Mouse (Mus musculus) MEL (cell line): Measurements from ENCODE around the gene Sirt4.

Source experiments
- CTCF ChIP-seq, 3 experiments: IDR thresholded peaks in 2 of 3; conservative IDR thresholded peaks in 1 of 3; 2 replicates each; pipeline ENCODE4 v1.5.1; 2011 to 2012; ENCODE audit warnings: low read length in 3 of 3, low read depth in 2 of 3, mild to moderate bottlenecking in 2 of 3, improper control_type of control experiment in 1 of 3, inconsistent platforms in 1 of 3, mixed read lengths in 1 of 3, moderate library complexity in 1 of 3; ENCODE audit not compliant: control insufficient read depth in 1 of 3, insufficient read depth in 1 of 3, poor library complexity in 1 of 3, severe bottlenecking in 1 of 3
- POLR2A ChIP-seq, 2 experiments: IDR thresholded peaks; 2 replicates each; pipeline ENCODE4 v1.6.1; 2011 to 2012; ENCODE audit warnings: low read length in 2 of 2, mild to moderate bottlenecking in 2 of 2, control low read depth in 1 of 2, improper control_type of control experiment in 1 of 2, low read depth in 1 of 2, moderate library complexity in 1 of 2; ENCODE audit not compliant: control insufficient read depth in 1 of 2, insufficient read depth in 1 of 2, poor library complexity in 1 of 2
- RAD21 ChIP-seq: IDR thresholded peaks from 2 replicates; pipeline ENCODE4 v1.6.1; 2011; ENCODE audit warnings: mild to moderate bottlenecking, low read depth, low read length, improper control_type of control experiment
- SIN3A ChIP-seq: IDR thresholded peaks from 2 replicates; pipeline ENCODE4 v1.6.1; 2012; ENCODE audit warnings: low read length, improper control_type of control experiment, inconsistent platforms
- TBP ChIP-seq: IDR thresholded peaks from 2 replicates; pipeline ENCODE4 v1.8.0; 2011; ENCODE audit warnings: low read depth, low read length, improper control_type of control experiment

GRCm38 (mm10) chr5:115523971-115524370 is 39.4 kb upstream of the Sirt4 start:
- TF ChIP-seq POLR2A (IDR thresholded peaks at IDR 0.05; ENCODE audit: control insufficient read depth in 1 of 2, insufficient read depth in 1 of 2, low read depth in 1 of 2, low read length in 2 of 2, poor library complexity in 1 of 2) (no peak), SIN3A (no peak), TBP (no peak), RAD21 (no peak), CTCF (IDR thresholded peaks at IDR 0.05 in 2 of 3, conservative IDR thresholded peaks at IDR 0.05 in 1 of 3; ENCODE audit: control insufficient read depth in 1 of 3, insufficient read depth in 1 of 3, low read depth in 2 of 3, low read length in 3 of 3, poor library complexity in 1 of 3, severe bottlenecking in 1 of 3) (no peak)
